Mouse (Mus musculus) embryonic fibroblast, embryonic 13.5 days (primary cell): ENCODE results near the gene Apeh. TPM values are rescaled to one million over a fixed set of nuclear protein-coding genes. Genes with fewer than 3 reads are reported as not detected.

Experiments
- H3K27ac ChIP-seq: 2 replicates; pipeline ENCODE4 v1.5.1; 2012; ENCODE audit warnings: low read length, control low read depth, inconsistent platforms; ENCODE audit not compliant: insufficient read depth
- H3K4me1 ChIP-seq: 2 replicates; pipeline ENCODE4 v1.6.1; 2011; ENCODE audit warnings: low read length; ENCODE audit not compliant: control insufficient read depth, insufficient read depth
- H3K4me3 ChIP-seq: 2 replicates; pipeline ENCODE4 v1.5.1; 2011; ENCODE audit warnings: mild to moderate bottlenecking, control low read depth, low read length; ENCODE audit not compliant: insufficient read depth
- CTCF ChIP-seq: IDR thresholded peaks from 2 replicates; pipeline ENCODE4 v1.5.1; 2011; ENCODE audit warnings: mild to moderate bottlenecking, control low read depth, low read length, moderate library complexity, borderline replicate concordance; ENCODE audit not compliant: insufficient read depth
- POLR2A ChIP-seq: IDR thresholded peaks from 2 replicates; pipeline ENCODE4 v1.6.1; 2011; ENCODE audit warnings: low read depth, mild to moderate bottlenecking, control low read depth, low read length, moderate library complexity
- polyA plus RNA-seq: library from polyadenylated mRNA; stranded (reverse); fragments of >200 nt; gene quantifications from 2 replicates; pipeline ENCODE4 v1.2.4, GENCODE M21; 2011; ENCODE audit warnings: low read depth; ENCODE audit not compliant: missing spikeins, insufficient read length

Apeh gene
- polyA plus RNA-seq, 1 experiment, result 53.4 TPM

DNA sequence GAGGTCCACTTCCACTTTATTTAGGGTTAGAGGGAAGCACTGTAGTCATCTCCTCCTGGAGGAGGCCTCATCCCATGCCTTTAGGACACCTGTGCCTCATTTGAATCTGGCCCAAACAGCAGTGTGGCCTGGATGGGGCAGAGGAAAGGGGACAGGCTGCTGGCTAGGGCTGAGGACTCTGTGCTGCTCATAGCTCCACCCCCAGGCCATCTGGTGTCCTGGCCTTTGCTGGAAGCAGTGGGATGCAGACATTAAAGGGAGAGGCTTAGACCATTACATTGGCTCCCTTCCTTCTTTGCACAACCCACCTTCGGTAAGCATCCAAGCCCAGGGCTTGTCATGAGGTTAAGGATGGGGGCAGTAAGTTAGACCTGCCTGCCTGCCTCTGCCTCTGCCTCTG, 39.1 kb upstream of the Apeh start:
- TF ChIP-seq CTCF (no peak), POLR2A (no peak)
- Histone ChIP-seq H3K27ac (no peak overlapping the region), H3K4me1 (peaks cover 5% of the 10 kb centered on the region; the same call in 1 of the 2 replicates), H3K4me3 (no peak overlapping the region)

GRCm38 (mm10) chr9:108132373-108132772, 38.0 kb upstream of the Apeh start:
- Histone ChIP-seq H3K4me3 (no peak overlapping the region), H3K4me1 (no peaks in the 10 kb centered on the region), H3K27ac (no peak overlapping the region)
- TF ChIP-seq POLR2A (no peak), CTCF (no peak)

GRCm38 (mm10) chr9:108131502-108131901, 37.1 kb upstream of the Apeh start:
- TF ChIP-seq POLR2A (no peak), CTCF (no peak)
- Histone ChIP-seq H3K4me3 (no peak overlapping the region), H3K4me1 (no peaks in the 10 kb centered on the region), H3K27ac (no peak overlapping the region)

GRCm38 (mm10) chr9:108129042-108129948, 34.9 kb upstream of the Apeh start:
- no peak overlapping the region for H3K27ac ChIP-seq
- no peak overlapping the region for H3K4me3 ChIP-seq
- H3K4me1 ChIP-seq, result no peaks in the 10 kb centered on the region
- TF ChIP-seq POLR2A, result no peak

- Histone ChIP-seq H3K27ac (no peak overlapping the region), H3K4me3 (no peak overlapping the region), H3K4me1 (no peaks in the 10 kb centered on the region)
- TF ChIP-seq POLR2A (no peak), CTCF (no peak)
Measured at GRCm38 (mm10) chr9:108128248-108128647, 33.8 kb upstream of the Apeh start.

DNA sequence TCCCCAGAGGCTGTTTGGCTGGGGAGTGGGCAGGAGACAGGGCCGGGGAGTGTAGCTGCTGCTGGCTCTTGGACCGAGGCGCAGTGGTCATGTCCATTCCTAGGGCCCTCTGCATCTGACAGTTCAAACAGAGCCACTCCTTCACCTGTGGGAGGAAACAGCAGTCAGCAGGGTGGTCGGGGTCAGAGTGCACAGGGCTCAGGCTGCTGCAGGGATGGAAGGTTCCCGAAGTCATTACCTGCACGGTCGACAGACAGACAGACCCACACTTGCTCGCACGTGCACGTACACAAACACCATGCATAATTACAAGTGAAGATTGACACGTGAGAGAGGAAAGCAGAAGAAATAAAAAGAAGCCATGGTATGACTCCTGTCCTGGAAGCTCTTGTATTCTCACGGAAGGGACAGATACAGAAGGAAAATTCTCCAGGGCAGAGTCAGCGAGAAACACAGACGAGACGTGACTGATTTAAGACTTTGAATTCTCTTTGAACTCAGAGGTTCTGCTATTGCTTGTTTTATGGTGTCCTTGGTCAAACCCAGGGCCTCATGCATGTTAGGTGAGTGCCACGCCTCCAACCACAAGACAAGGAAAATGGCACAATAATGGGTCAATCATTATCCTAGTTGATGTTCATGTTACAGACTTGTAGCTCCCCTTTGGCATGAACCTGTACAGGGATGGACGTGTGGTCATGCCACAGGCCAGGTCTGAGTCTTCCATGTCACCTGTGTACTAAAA, 32.2 kb upstream of the Apeh start:
- H3K27ac ChIP-seq, result no peak overlapping the region
- no peaks in the 10 kb centered on the region for H3K4me1 ChIP-seq
- H3K4me3 ChIP-seq, result no peak overlapping the region
- no peak for TF ChIP-seq CTCF
- TF ChIP-seq POLR2A, result no peak

DNA sequence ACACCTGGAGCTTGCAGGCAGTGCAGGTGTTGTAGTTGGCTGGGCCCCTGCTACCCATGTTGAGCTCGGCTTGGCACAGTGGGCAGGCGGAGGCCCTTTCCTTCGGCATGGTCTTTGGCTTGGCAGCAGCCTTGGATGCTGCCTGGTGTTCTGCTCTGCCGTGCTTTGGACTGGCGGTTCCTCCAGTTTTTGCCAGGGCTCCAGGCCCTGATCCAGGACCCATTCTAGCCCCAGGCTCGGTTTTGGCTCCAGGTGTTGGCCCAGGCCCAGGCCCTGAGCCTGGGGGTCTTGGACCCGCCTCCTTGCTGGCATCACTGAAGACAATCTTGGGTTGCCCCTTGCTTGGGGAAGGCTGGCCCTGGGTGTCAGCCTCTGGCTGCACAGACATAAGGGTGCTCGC, 31.3 kb upstream of the Apeh start:
- Histone ChIP-seq H3K4me1 (no peaks in the 10 kb centered on the region), H3K27ac (no peak overlapping the region), H3K4me3 (no peak overlapping the region)
- TF ChIP-seq CTCF, result no peak
- no peak for TF ChIP-seq POLR2A

- Histone ChIP-seq H3K4me1 (peaks cover 4% of the 10 kb centered on the region), H3K4me3 (no peak overlapping the region), H3K27ac (no peak overlapping the region)
- TF ChIP-seq POLR2A, result no peak
- no peak for TF ChIP-seq CTCF
Measured at GRCm38 (mm10) chr9:108123916-108124315, 29.5 kb upstream of the Apeh start.

GRCm38 (mm10) chr9:108121170-108121969, 27.0 kb upstream of the Apeh start:
- Histone ChIP-seq H3K27ac (no peak overlapping the region), H3K4me1 (peaks cover 4% of the 10 kb centered on the region), H3K4me3 (no peak overlapping the region)
- TF ChIP-seq POLR2A (no peak), CTCF (no peak)

- TF ChIP-seq POLR2A (no peak), CTCF (no peak)
- Histone ChIP-seq H3K27ac (peak overlapping the region; percentile 32), H3K4me1 (peaks cover 4% of the 10 kb centered on the region), H3K4me3 (no peak overlapping the region)
Measured at GRCm38 (mm10) chr9:108120671-108121070, 26.3 kb upstream of the Apeh start.
